Mouse (Mus musculus) limb, embryonic 14.5 days (tissue): ENCODE results near the gene Cir1. TPM values are rescaled to one million over a fixed set of nuclear protein-coding genes. Genes with fewer than 3 reads are reported as not detected.

Experiments used
- ATAC-seq: fragments of 200-750 bp; cut with Nextera tagmentation; 2 replicates; pipeline ENCODE4 v1.8.0; 2017; ENCODE audit warnings: low read depth, moderate number of reproducible peaks, moderate TSS enrichment; ENCODE audit not compliant: low FRiP score
- DNase-seq: peaks from one replicate; pipeline ENCODE4 v3.0.0-alpha.2; 2015; ENCODE audit warnings: low spot score
- H3K27ac ChIP-seq: fragments of 300-500 bp; sonication (generic); replicated peaks from 2 replicates; pipeline ENCODE4 v1.5.1; 2014; ENCODE audit warnings: low read depth, mild to moderate bottlenecking, low read length, moderate library complexity, mixed read lengths
- H3K27me3 ChIP-seq: fragments of 300-500 bp; sonication (generic); 2 replicates; pipeline ENCODE4 v1.6.1; 2014; ENCODE audit warnings: low read length, mixed read lengths; ENCODE audit not compliant: control insufficient read depth, insufficient read depth
- H3K36me3 ChIP-seq: fragments of 300-500 bp; sonication (generic); 2 replicates; pipeline ENCODE4 v1.6.1; 2014; ENCODE audit warnings: mild to moderate bottlenecking, low read length, moderate library complexity, mixed read lengths; ENCODE audit not compliant: control insufficient read depth, insufficient read depth
- H3K4me1 ChIP-seq: fragments of 300-500 bp; sonication (generic); 2 replicates; pipeline ENCODE4 v1.6.1; 2014; ENCODE audit warnings: antibody characterized with exemption, low read length, mixed read lengths; ENCODE audit not compliant: control insufficient read depth, insufficient read depth
- H3K4me2 ChIP-seq: fragments of 300-500 bp; sonication (generic); replicated peaks from 2 replicates; pipeline ENCODE4 v1.6.1; 2014; ENCODE audit warnings: low read depth, mild to moderate bottlenecking, low read length, moderate library complexity; ENCODE audit not compliant: severe bottlenecking
- H3K4me3 ChIP-seq: fragments of 300-500 bp; sonication (generic); replicated peaks from 2 replicates; pipeline ENCODE4 v1.5.1; 2014; ENCODE audit warnings: low read length
- H3K9ac ChIP-seq: fragments of 300-500 bp; sonication (generic); 2 replicates; pipeline ENCODE4 v1.6.1; 2014; ENCODE audit warnings: mild to moderate bottlenecking, low read depth, low read length, moderate library complexity; ENCODE audit not compliant: severe bottlenecking
- H3K9me3 ChIP-seq: fragments of 300-500 bp; sonication (generic); 2 replicates; pipeline ENCODE4 v1.6.1; 2016; ENCODE audit warnings: low read length; ENCODE audit not compliant: control insufficient read depth
- POLR2A ChIP-seq: fragments of 200-500 bp; IDR thresholded peaks from 2 replicates; pipeline ENCODE4 v1.8.0; 2012; ENCODE audit warnings: inconsistent platforms, mild to moderate bottlenecking, moderate library complexity, borderline replicate concordance; ENCODE audit not compliant: insufficient read depth, insufficient read length; ENCODE audit errors: extremely low read depth
- WGBS: fragments of 180-500 bp; shearing (Covaris S2); extraction: QIAGEN DNeasy Blood & Tissue Kit; methylation state at CpG from one replicate; pipeline ENCODE4 v1.1.7; 2014; 5-methylcytosine and 5-hydroxymethylcytosine counted together
- polyA plus RNA-seq, 2 experiments: library from polyadenylated mRNA; depleted of rRNA in 1 of 2; stranded (reverse) in 1 of 2; unstranded in 1 of 2; fragments of >200 nt; fragmentation: Nextera tagmentation in 1 of 2; extraction: Ambion mirVana in 1 of 2; gene quantifications; 2 replicates each; pipeline versions ENCODE4 v1.2.1 to v1.2.3; 2012 to 2014

Cir1 gene
- polyA plus RNA-seq, 2 experiments: 22.1 to 25.2 TPM

DNA sequence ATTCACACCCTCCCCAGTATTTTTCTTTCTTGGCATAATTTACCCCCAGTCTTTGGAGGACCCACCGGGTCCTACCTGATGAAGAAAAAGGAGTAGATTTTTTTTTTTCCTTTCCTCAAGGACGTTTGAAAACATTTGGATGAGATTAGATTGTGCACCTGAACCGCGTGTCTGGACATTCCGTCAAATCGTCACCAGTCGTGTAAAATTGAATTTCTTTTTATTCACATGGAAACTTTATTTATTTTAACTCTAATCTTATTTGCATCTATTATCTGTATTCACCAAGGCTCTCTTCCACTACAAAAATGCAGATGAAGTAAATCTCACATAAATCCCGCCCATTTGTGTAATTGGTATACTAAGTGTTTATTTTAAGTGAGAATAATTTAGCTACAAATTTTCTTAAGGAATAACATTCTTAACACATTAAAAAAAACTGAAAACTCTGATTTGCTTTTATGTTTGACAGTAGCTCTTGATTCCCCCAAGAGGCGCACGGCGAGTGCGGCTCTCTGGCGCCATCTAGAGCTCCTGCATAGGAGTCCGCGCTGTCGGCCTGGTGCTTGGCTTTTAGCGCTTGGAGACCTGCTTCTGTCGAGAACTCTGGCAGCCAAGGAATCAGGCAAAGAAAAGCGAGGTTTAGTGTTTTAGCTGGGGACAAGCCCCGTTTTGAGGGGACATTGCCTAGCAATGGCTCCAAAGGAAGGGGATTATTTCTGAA, 34.2 kb downstream of the Cir1 start:
- DNase-seq (peak; percentile 92), ATAC-seq (peak; percentile 70; the same call in 1 of the 2 replicates)
- Histone ChIP-seq H3K9me3 (no peaks in the 10 kb centered on the region), H3K36me3 (no peaks in the 10 kb centered on the region), H3K27me3 (peaks cover 75% of the 10 kb centered on the region), H3K4me2 (peak overlapping the region; percentile 44; the same call in 1 of the 2 replicates), H3K27ac (no peak overlapping the region), H3K9ac (no peak overlapping the region), H3K4me3 (peak overlapping the region; percentile 24), H3K4me1 (peaks cover 31% of the 10 kb centered on the region)
- TF ChIP-seq POLR2A: no peak
- 3% methylated on average over 20 of the region's 20 CpGs for WGBS

DNA sequence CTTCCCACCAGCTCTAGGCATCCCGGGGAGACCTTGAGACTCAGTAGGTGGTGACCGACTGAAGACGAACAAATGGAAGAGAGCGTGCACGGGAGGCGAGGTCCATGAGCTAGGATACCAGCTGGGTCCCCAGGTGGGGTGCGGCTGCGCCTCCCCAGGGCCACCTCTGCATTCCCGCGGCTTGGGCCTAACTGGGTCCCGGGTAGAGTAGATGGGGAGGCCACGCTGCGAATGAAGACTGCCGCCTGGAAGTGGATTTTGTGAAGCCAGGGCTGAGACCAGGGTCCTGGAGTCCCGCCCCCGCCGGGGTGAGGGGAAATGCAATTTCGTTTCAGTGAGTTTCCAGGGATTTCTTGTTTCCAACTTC, 34.8 kb downstream of the Cir1 start:
- Histone ChIP-seq H3K4me1 (peaks cover 37% of the 10 kb centered on the region), H3K4me2 (peak overlapping the region; percentile 37)
- 6% methylated on average over 18 of the region's 18 CpGs for WGBS

DNA sequence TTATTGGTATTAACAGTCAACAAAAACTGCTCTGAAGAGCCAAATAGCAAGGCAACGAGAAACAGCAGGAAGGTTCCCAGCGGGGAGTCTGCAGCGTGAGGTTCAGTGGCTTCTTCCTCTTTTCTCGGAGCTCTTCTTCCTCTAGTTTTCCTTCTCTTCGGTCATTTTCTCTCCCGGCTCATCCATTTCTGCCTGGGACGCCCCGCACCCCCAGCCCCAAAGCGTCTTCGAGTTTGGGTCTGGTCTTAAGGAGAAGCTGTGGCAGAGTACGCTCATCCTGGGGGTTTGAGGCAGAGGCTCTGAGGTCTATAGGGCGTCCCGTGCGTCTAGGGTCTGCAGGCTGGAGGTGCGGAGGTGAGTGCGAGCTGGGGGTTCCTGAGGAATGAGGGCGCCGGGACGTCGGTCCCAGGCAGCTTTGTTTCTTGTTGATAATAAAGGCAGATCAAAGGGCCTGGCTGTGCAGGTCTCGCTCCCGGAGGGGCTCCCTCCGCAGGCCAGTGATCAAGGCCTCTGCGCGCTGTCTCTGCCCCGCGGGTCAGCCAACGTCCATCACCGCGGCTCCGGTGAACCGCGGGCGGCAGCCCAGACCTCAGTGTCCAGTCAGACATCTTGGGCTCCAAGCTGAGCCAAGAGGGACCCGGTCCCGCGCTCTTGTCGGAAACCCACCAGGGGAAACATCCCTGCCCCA, 35.3 kb downstream of the Cir1 start:
- DNase-seq: no peak
- 0 out of 2 replicates have a peak overlapping the region, but pooled peaks have one; percentile 25 for H3K9ac ChIP-seq
- no peak for TF ChIP-seq POLR2A
- no peak for ATAC-seq
- H3K4me1 ChIP-seq: peaks cover 39% of the 10 kb centered on the region
- peak overlapping the region; percentile 24 for H3K4me3 ChIP-seq
- H3K27me3 ChIP-seq: peaks cover 85% of the 10 kb centered on the region
- no peak overlapping the region; the same call in 1 of the 2 replicates for H3K27ac ChIP-seq
- 2% methylated on average over 38 of the region's 38 CpGs for WGBS
- no peaks in the 10 kb centered on the region for H3K9me3 ChIP-seq
- no peaks in the 10 kb centered on the region for H3K36me3 ChIP-seq
- H3K4me2 ChIP-seq: peak overlapping the region; percentile 37

More for the DNA sequence above, 34.8 kb downstream of the Cir1 start:
- Histone ChIP-seq H3K9me3 (no peaks in the 10 kb centered on the region), H3K27ac (no peak overlapping the region; the same call in 1 of the 2 replicates), H3K27me3 (peaks cover 81% of the 10 kb centered on the region), H3K9ac (0 out of 2 replicates have a peak overlapping the region, but pooled peaks have one; percentile 25), H3K4me3 (peak overlapping the region; percentile 24), H3K36me3 (no peaks in the 10 kb centered on the region)
- TF ChIP-seq POLR2A: no peak
- ATAC-seq (no peak), DNase-seq (no peak)

DNA sequence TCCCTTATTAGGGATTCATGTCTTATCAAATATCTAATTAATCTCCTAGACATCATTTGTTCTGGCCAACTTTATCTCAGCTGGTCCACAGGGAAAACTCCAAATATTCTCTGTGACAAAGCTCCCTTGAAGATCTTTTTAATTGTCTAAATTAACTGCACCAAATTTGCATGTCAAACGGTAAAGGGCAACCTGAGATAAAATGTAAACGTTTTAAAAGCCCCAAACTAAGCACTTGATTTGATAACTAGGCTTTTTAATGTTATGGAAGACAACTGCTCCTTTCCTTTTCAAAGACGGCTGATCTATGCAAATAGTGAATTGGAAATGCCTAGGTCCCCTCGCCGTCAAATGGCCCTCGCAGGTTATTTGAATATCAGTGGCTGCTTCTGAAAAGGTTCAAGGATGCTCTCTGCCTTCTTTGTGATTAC, 36.3 kb downstream of the Cir1 start:
- TF ChIP-seq POLR2A: no peak
- H3K4me3 ChIP-seq: peak overlapping the region; percentile 10
- H3K9me3 ChIP-seq: no peaks in the 10 kb centered on the region
- no peaks in the 10 kb centered on the region for H3K36me3 ChIP-seq
- H3K4me2 ChIP-seq: 0 out of 2 replicates have a peak overlapping the region, but pooled peaks have one; percentile 7
- no peak overlapping the region for H3K9ac ChIP-seq
- ATAC-seq: no peak
- WGBS: 2% methylated on average over 6 of the region's 6 CpGs
- no peak for DNase-seq
- H3K27ac ChIP-seq: no peak overlapping the region
- peaks cover 43% of the 10 kb centered on the region for H3K4me1 ChIP-seq
- peaks cover 84% of the 10 kb centered on the region for H3K27me3 ChIP-seq

DNA sequence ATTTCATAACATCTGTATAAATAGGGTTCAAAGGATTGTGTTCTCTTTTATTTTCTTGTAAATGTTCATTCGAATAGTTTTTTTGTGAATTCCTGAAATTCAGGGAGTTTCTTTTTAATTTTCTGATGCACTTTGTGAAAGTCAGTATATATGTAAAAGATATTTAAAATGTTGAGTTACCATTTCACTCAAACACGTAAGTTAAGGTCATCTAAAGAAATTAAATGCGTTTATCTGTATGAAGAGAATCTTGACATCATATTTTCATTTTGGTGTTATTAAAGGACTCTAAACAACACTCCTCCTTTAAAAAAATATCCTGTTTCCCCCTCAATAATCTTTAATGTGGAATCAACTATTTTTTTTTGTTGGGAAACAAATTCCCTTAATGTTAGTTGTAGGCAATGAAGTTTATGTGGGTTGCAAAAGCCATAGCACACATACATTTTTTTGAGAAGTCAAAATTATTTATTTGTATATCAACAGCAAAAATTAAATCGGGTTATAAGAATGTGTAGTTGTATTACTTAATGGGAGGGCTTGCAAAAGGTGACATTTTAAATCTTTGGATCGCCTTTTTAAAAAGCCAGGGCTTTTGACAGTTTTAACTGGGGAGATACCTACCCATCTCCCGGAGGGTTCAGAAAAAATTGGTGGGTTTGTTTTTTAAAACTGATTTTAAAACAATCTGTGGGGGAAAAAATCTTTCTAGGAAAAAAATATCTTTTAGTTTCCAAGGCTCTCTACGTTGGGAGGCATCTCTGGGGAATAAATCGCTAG, 37.0 kb downstream of the Cir1 start:
- no peaks in the 10 kb centered on the region for H3K9me3 ChIP-seq
- H3K9ac ChIP-seq: no peak overlapping the region
- H3K36me3 ChIP-seq: no peaks in the 10 kb centered on the region
- no peak for ATAC-seq
- H3K4me2 ChIP-seq: no peak overlapping the region
- no peak overlapping the region for H3K27ac ChIP-seq
- peaks cover 84% of the 10 kb centered on the region for H3K27me3 ChIP-seq
- H3K4me1 ChIP-seq: peaks cover 43% of the 10 kb centered on the region
- no peak for TF ChIP-seq POLR2A
- peak overlapping the region; percentile 10; the same call in 1 of the 2 replicates for H3K4me3 ChIP-seq
- WGBS: 13% methylated on average over 8 of the region's 8 CpGs
- DNase-seq: no peak
